Mouse (Mus musculus): ENCODE measurements at regions not wholly inside any gene's neighbourhood (a gene's known extent, or its start where the extent isn't known, plus 50 kb on each side); places are given as distances from the start of the nearest gene placed in this dataset.

GRCm38 (mm10) chr13:31312772-31313171 lies 243.2 kb upstream of the Foxq1 start:
- no peaks in the 10 kb centered on the region for H3K27me3 ChIP-seq (ENCODE audit: control insufficient read depth, insufficient read depth, low read length)
- H3K36me3 ChIP-seq (replicated peaks; ENCODE audit: control insufficient read depth, insufficient read depth) = no peaks in the 10 kb centered on the region
- 54% methylated on average over 7 of the region's 7 CpGs for WGBS
- no peaks in the 10 kb centered on the region for H3K4me1 ChIP-seq (replicated peaks; ENCODE audit: control insufficient read depth, insufficient read depth, low read length)
- no peaks in the 10 kb centered on the region for H3K9me3 ChIP-seq (ENCODE audit: control insufficient read depth, low read length)
- H3K4me2 ChIP-seq (replicated peaks) = no peak overlapping the region
- no peak overlapping the region for H3K27ac ChIP-seq
- no peak for DNase-seq (ENCODE audit: low spot score)
- ATAC-seq (ENCODE audit: low FRiP score) = no peak
- no peak overlapping the region for H3K9ac ChIP-seq
- no peak overlapping the region for H3K4me3 ChIP-seq (replicated peaks; ENCODE audit: low read length)

DNA sequence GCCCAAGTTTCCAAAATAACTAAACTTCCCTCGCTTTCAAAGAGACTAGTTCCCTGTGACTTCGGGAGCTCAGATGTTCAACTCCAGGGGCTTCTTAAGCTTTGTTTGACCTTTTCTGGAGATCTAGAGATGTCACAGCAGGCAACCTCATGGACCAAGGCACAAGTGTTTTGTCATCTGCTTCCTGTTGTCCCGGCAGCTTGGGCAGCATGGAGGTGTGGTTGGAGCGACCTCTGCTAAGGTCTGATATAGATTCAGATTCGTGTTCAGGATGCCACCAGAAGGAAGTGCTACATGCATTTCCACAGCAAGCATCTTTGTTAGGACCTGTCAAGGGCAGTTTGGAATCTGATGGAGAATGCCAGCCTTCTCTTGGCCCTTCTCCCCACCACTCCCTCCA lies 242.1 kb upstream of the Foxq1 start:
- 70% methylated on average over 5 of the region's 5 CpGs for WGBS
- no peak overlapping the region for H3K4me2 ChIP-seq (replicated peaks)
- DNase-seq (ENCODE audit: low spot score) (no peak), ATAC-seq (ENCODE audit: low FRiP score) (no peak)
- H3K27me3 ChIP-seq (ENCODE audit: control insufficient read depth, insufficient read depth, low read length) = no peaks in the 10 kb centered on the region
- no peaks in the 10 kb centered on the region for H3K4me1 ChIP-seq (replicated peaks; ENCODE audit: control insufficient read depth, insufficient read depth, low read length)
- H3K36me3 ChIP-seq (replicated peaks; ENCODE audit: control insufficient read depth, insufficient read depth) = no peaks in the 10 kb centered on the region
- no peak overlapping the region for H3K4me3 ChIP-seq (replicated peaks; ENCODE audit: low read length)
- H3K27ac ChIP-seq = no peak overlapping the region
- H3K9me3 ChIP-seq (ENCODE audit: control insufficient read depth, low read length) = no peaks in the 10 kb centered on the region
- no peak overlapping the region for H3K9ac ChIP-seq

- DNase-seq (ENCODE audit: low spot score) = no peak
- Histone ChIP-seq H3K36me3 (replicated peaks; ENCODE audit: control insufficient read depth, insufficient read depth) (no peaks in the 10 kb centered on the region), H3K9me3 (ENCODE audit: control insufficient read depth, low read length) (no peaks in the 10 kb centered on the region), H3K4me2 (replicated peaks) (no peak overlapping the region), H3K27ac (no peak overlapping the region), H3K4me3 (replicated peaks; ENCODE audit: low read length) (no peak overlapping the region), H3K27me3 (ENCODE audit: control insufficient read depth, insufficient read depth, low read length) (no peaks in the 10 kb centered on the region), H3K4me1 (replicated peaks; ENCODE audit: control insufficient read depth, insufficient read depth, low read length) (no peaks in the 10 kb centered on the region), H3K9ac (no peak overlapping the region)
- 88% methylated on average over 8 of the region's 8 CpGs for WGBS
- no peak for ATAC-seq (ENCODE audit: low FRiP score)
Measured at GRCm38 (mm10) chr13:31317066-31317465, 238.9 kb upstream of the Foxq1 start.

GRCm38 (mm10) chr13:31318008-31318407 lies 237.9 kb upstream of the Foxq1 start:
- no peak overlapping the region for H3K4me2 ChIP-seq (replicated peaks)
- no peak overlapping the region for H3K4me3 ChIP-seq (replicated peaks; ENCODE audit: low read length)
- H3K27me3 ChIP-seq (ENCODE audit: control insufficient read depth, insufficient read depth, low read length) = no peaks in the 10 kb centered on the region
- no peak for ATAC-seq (ENCODE audit: low FRiP score)
- no peak overlapping the region for H3K27ac ChIP-seq
- no peak overlapping the region for H3K9ac ChIP-seq
- no peaks in the 10 kb centered on the region for H3K9me3 ChIP-seq (ENCODE audit: control insufficient read depth, low read length)
- no peak for DNase-seq (ENCODE audit: low spot score)
- no peaks in the 10 kb centered on the region for H3K4me1 ChIP-seq (replicated peaks; ENCODE audit: control insufficient read depth, insufficient read depth, low read length)
- H3K36me3 ChIP-seq (replicated peaks; ENCODE audit: control insufficient read depth, insufficient read depth) = no peaks in the 10 kb centered on the region
- WGBS = 93% methylated on average over 2 of the region's 2 CpGs

DNA sequence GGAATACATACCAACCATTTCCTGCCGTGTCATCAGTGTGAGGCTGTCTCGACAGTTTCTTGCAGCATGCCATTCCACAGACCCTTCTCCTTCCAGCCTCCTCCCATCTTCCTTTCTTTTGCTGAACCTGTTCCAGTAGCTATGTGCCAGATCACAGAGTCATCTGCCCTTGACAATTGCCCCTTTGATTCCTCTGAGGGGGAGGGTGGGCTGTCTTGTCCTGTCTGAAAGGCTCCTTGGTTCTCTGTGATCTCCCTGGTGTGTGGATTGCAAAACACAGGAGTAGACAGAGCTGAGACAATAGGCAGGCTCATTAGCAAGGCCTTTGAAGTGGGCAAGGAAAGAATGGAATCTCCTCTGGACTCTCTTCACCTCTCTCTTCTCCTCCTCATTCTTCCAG lies 234.5 kb upstream of the Foxq1 start:
- H3K27me3 ChIP-seq (ENCODE audit: control insufficient read depth, insufficient read depth, low read length) = no peaks in the 10 kb centered on the region
- no peaks in the 10 kb centered on the region for H3K36me3 ChIP-seq (replicated peaks; ENCODE audit: control insufficient read depth, insufficient read depth)
- H3K9me3 ChIP-seq (ENCODE audit: control insufficient read depth, low read length) = no peaks in the 10 kb centered on the region
- H3K4me2 ChIP-seq (replicated peaks) = no peak overlapping the region
- no peak overlapping the region for H3K4me3 ChIP-seq (replicated peaks; ENCODE audit: low read length)
- H3K9ac ChIP-seq = no peak overlapping the region
- no peaks in the 10 kb centered on the region for H3K4me1 ChIP-seq (replicated peaks; ENCODE audit: control insufficient read depth, insufficient read depth, low read length)
- DNase-seq (ENCODE audit: low spot score) = no peak
- WGBS = 65% methylated on average over 2 of the region's 2 CpGs
- no peak for ATAC-seq (ENCODE audit: low FRiP score)
- H3K27ac ChIP-seq = no peak overlapping the region

- Histone ChIP-seq H3K4me1 (replicated peaks; ENCODE audit: control insufficient read depth, insufficient read depth, low read length) (0 out of 2 replicates have a peak, but pooled peaks cover 4% of the 10 kb centered on the region), H3K9ac (no peak overlapping the region), H3K27me3 (ENCODE audit: control insufficient read depth, insufficient read depth, low read length) (no peaks in the 10 kb centered on the region), H3K4me2 (replicated peaks) (no peak overlapping the region), H3K36me3 (replicated peaks; ENCODE audit: control insufficient read depth, insufficient read depth) (no peaks in the 10 kb centered on the region), H3K4me3 (replicated peaks; ENCODE audit: low read length) (no peak overlapping the region), H3K27ac (no peak overlapping the region), H3K9me3 (ENCODE audit: control insufficient read depth, low read length) (no peaks in the 10 kb centered on the region)
- no peak for DNase-seq (ENCODE audit: low spot score)
- no peak for ATAC-seq (ENCODE audit: low FRiP score)
- 80% methylated on average over 12 of the region's 12 CpGs for WGBS
Measured at GRCm38 (mm10) chr13:31326269-31326851, 229.6 kb upstream of the Foxq1 start.

DNA sequence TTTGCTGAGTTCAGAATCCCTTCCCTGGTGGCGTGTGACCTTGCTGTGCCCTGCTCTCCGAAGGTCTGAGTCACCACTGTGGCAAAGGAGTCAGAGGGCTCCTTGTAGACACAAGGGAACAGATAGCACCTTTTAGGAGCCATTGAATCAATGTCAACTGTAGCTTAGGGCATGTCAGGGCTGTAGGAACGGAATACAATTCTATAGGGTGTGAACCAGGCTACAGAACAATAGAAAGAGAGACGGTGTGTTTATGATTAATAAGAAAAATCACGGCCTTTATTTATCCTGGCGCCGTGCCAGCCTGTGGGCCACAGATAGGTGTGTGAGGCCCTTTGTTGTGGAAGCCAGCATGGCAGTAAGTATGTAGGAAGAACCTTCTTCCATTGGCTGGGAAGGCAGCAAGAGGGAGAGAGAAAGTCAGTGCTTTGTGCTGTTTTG lies 228.4 kb upstream of the Foxq1 start:
- Histone ChIP-seq H3K4me1 (replicated peaks; ENCODE audit: control insufficient read depth, insufficient read depth, low read length) (0 out of 2 replicates have a peak, but pooled peaks cover 4% of the 10 kb centered on the region), H3K27me3 (ENCODE audit: control insufficient read depth, insufficient read depth, low read length) (no peaks in the 10 kb centered on the region), H3K4me2 (replicated peaks) (no peak overlapping the region), H3K36me3 (replicated peaks; ENCODE audit: control insufficient read depth, insufficient read depth) (no peaks in the 10 kb centered on the region), H3K9me3 (ENCODE audit: control insufficient read depth, low read length) (no peaks in the 10 kb centered on the region), H3K27ac (no peak overlapping the region), H3K4me3 (replicated peaks; ENCODE audit: low read length) (no peak overlapping the region), H3K9ac (no peak overlapping the region)
- no peak for DNase-seq (ENCODE audit: low spot score)
- ATAC-seq (ENCODE audit: low FRiP score) = no peak
- WGBS = 72% methylated on average over 7 of the region's 7 CpGs

DNA sequence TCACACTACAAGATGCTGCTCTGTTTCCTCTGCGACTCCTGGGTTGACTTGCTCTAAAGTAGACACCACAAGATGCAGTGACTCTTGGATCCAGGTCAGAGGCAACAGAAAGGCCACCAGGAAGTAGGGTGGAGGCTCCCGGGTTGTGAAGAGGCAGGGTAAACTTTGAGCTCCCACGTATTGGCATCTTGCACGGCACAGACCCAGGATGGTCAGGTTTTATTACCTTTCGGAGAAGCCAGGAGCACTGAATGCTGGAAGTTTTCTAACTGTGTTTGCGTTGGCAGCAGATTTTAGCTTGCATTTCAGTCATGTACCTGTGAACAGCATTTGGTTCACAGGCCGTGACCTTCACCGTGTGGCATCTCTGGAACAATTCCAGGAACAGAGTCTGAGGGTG lies 227.2 kb upstream of the Foxq1 start:
- 90% methylated on average over 8 of the region's 8 CpGs for WGBS
- Histone ChIP-seq H3K4me2 (replicated peaks) (no peak overlapping the region), H3K9ac (no peak overlapping the region), H3K27ac (no peak overlapping the region), H3K4me3 (replicated peaks; ENCODE audit: low read length) (no peak overlapping the region), H3K4me1 (replicated peaks; ENCODE audit: control insufficient read depth, insufficient read depth, low read length) (0 out of 2 replicates have a peak, but pooled peaks cover 4% of the 10 kb centered on the region), H3K36me3 (replicated peaks; ENCODE audit: control insufficient read depth, insufficient read depth) (no peaks in the 10 kb centered on the region), H3K9me3 (ENCODE audit: control insufficient read depth, low read length) (no peaks in the 10 kb centered on the region), H3K27me3 (ENCODE audit: control insufficient read depth, insufficient read depth, low read length) (no peaks in the 10 kb centered on the region)
- no peak for ATAC-seq (ENCODE audit: low FRiP score)
- no peak for DNase-seq (ENCODE audit: low spot score)

DNA sequence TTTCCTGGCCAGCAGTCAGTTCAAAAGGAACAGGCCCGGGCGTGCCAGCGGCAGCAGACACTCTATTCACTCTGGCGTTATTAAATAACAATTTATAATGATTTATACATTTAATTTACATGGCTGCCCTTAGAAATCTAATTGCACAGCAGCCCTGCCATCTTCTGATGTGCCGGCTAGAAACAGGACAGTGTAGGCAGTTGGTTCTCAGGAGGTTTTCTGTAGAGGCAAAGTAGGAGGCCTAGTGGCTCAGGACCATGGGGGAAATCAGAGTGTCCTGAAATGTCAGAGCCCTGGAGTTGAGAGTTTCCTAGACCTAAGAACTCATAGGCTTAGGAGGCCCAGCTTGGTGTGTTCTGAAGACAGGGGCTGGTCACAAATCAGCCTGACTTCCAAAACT lies 225.2 kb upstream of the Foxq1 start:
- Histone ChIP-seq H3K4me3 (replicated peaks; ENCODE audit: low read length) (no peak overlapping the region), H3K4me1 (replicated peaks; ENCODE audit: control insufficient read depth, insufficient read depth, low read length) (0 out of 2 replicates have a peak, but pooled peaks cover 4% of the 10 kb centered on the region), H3K27me3 (ENCODE audit: control insufficient read depth, insufficient read depth, low read length) (no peaks in the 10 kb centered on the region), H3K27ac (no peak overlapping the region), H3K4me2 (replicated peaks) (no peak overlapping the region), H3K9me3 (ENCODE audit: control insufficient read depth, low read length) (no peaks in the 10 kb centered on the region), H3K36me3 (replicated peaks; ENCODE audit: control insufficient read depth, insufficient read depth) (no peaks in the 10 kb centered on the region), H3K9ac (no peak overlapping the region)
- no peak for DNase-seq (ENCODE audit: low spot score)
- 0 out of 2 replicates have a peak, but pooled peaks have one; percentile 19 for ATAC-seq (ENCODE audit: low FRiP score)
- 59% methylated on average over 5 of the region's 5 CpGs for WGBS

GRCm38 (mm10) chr13:31334981-31335380 lies 221.0 kb upstream of the Foxq1 start:
- Histone ChIP-seq H3K4me2 (replicated peaks) (no peak overlapping the region), H3K9ac (no peak overlapping the region), H3K27me3 (ENCODE audit: control insufficient read depth, insufficient read depth, low read length) (no peaks in the 10 kb centered on the region), H3K9me3 (ENCODE audit: control insufficient read depth, low read length) (no peaks in the 10 kb centered on the region), H3K4me1 (replicated peaks; ENCODE audit: control insufficient read depth, insufficient read depth, low read length) (0 out of 2 replicates have a peak, but pooled peaks cover 7% of the 10 kb centered on the region), H3K36me3 (replicated peaks; ENCODE audit: control insufficient read depth, insufficient read depth) (no peaks in the 10 kb centered on the region), H3K4me3 (replicated peaks; ENCODE audit: low read length) (no peak overlapping the region), H3K27ac (no peak overlapping the region)
- WGBS = 95% methylated on average over 3 of the region's 3 CpGs
- no peak for DNase-seq (ENCODE audit: low spot score)
- no peak for ATAC-seq (ENCODE audit: low FRiP score)

Data from hindbrain, embryonic 14.5 days (tissue).